Mouse (Mus musculus): ENCODE results near the gene Mettl2. TPM values are rescaled to one million over a fixed set of nuclear protein-coding genes. Genes with fewer than 3 reads are reported as not detected.
"Not testable (repeated sequence)": the region's sequence is repeated elsewhere in the genome, so short reads cannot be mapped to it uniquely, and the experiment has no call there.

Mettl2 gene
- polyA plus RNA-seq, 1 experiment from 2014 or later, result 34.2 TPM

GRCm38 (mm10) chr11:105140512-105140911, 14.3 kb downstream of the Mettl2 start:
- H3K4me2 ChIP-seq (ENCODE audit: low read depth, low read length); ATAC-seq; H3K4me1 ChIP-seq (ENCODE audit: control insufficient read depth, insufficient read depth, low read length); H3K9me3 ChIP-seq (ENCODE audit: control insufficient read depth, low read length); H3K9ac ChIP-seq (ENCODE audit: low read depth, low read length); H3K4me3 ChIP-seq (ENCODE audit: low read length); H3K27ac ChIP-seq (ENCODE audit: low read length); H3K27me3 ChIP-seq (replicated peaks; ENCODE audit: control insufficient read depth, insufficient read depth, low read length): not testable (repeated sequence)
- H3K36me3 ChIP-seq (ENCODE audit: control insufficient read depth, insufficient read depth, low read length), result peaks cover 23% of the 10 kb centered on the region
- 98% methylated on average over 7 of the region's 8 CpGs for WGBS

- Histone ChIP-seq H3K4me2 (ENCODE audit: low read depth, low read length) (no peak overlapping the region), H3K4me1 (ENCODE audit: control insufficient read depth, insufficient read depth, low read length) (no peaks in the 10 kb centered on the region), H3K4me3 (ENCODE audit: low read length) (no peak overlapping the region), H3K36me3 (ENCODE audit: control insufficient read depth, insufficient read depth, low read length) (peaks cover 18% of the 10 kb centered on the region), H3K27ac (ENCODE audit: low read length) (no peak overlapping the region), H3K9ac (ENCODE audit: low read depth, low read length) (no peak overlapping the region), H3K27me3 (replicated peaks; ENCODE audit: control insufficient read depth, insufficient read depth, low read length) (no peaks in the 10 kb centered on the region), H3K9me3 (ENCODE audit: control insufficient read depth, low read length) (no peaks in the 10 kb centered on the region)
- 95% methylated on average over 5 of the region's 5 CpGs for WGBS
- no peak for ATAC-seq
Observed at GRCm38 (mm10) chr11:105141115-105141514, 14.9 kb downstream of the Mettl2 start.

DNA sequence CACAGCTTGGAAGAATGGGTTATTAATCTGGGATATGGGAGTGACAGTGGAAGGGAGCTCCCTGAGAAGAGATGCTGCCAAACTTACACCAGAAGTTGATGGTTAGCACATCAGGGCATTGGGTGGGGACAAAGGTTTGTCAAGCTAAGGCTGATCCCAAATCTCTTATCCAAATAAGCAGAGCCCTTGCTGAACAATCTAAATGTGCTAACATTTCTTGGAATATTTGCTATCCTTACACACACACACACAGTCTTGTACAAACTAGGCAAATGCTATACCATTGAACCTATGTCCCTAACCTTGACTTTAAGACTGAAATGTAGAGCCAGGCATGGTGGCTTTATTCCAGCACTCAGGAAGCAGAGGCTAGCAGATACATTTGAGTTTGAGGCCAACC, 17.3 kb downstream of the Mettl2 start:
- H3K4me2 ChIP-seq (ENCODE audit: low read depth, low read length), result no peak overlapping the region
- no peaks in the 10 kb centered on the region for H3K9me3 ChIP-seq (ENCODE audit: control insufficient read depth, low read length)
- H3K27me3 ChIP-seq (replicated peaks; ENCODE audit: control insufficient read depth, insufficient read depth, low read length), result no peaks in the 10 kb centered on the region
- H3K9ac ChIP-seq (ENCODE audit: low read depth, low read length), result no peak overlapping the region
- peaks cover 5% of the 10 kb centered on the region; the same call in 1 of the 2 replicates for H3K36me3 ChIP-seq (ENCODE audit: control insufficient read depth, insufficient read depth, low read length)
- ATAC-seq, result no peak
- no peak overlapping the region for H3K4me3 ChIP-seq (ENCODE audit: low read length)
- no peak overlapping the region for H3K27ac ChIP-seq (ENCODE audit: low read length)
- H3K4me1 ChIP-seq (ENCODE audit: control insufficient read depth, insufficient read depth, low read length), result no peaks in the 10 kb centered on the region

DNA sequence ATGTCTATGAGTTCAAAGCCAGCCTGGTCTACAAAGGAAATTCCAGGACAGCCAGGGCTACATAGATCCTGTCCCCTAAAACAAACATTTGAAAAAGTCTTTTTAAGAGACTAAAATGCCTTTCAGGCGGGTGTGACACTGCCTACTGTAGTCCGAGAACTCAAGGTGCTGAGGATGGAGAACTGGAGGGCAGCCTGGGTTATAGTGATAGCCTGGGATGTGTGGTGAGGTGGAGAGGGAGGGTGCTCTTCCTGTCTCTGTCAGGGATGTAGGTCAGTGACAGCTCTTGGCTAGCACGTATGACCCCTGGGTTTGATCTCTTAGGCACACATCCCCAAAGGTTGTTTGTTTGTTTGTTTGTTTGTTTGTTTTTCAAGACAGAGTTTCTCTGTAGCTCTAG, 17.9 kb downstream of the Mettl2 start:
- Histone ChIP-seq H3K9me3 (ENCODE audit: control insufficient read depth, low read length) (no peaks in the 10 kb centered on the region), H3K4me1 (ENCODE audit: control insufficient read depth, insufficient read depth, low read length) (no peaks in the 10 kb centered on the region), H3K27me3 (replicated peaks; ENCODE audit: control insufficient read depth, insufficient read depth, low read length) (no peaks in the 10 kb centered on the region), H3K36me3 (ENCODE audit: control insufficient read depth, insufficient read depth, low read length) (peaks cover 5% of the 10 kb centered on the region; the same call in 1 of the 2 replicates), H3K27ac (ENCODE audit: low read length) (no peak overlapping the region), H3K4me3 (ENCODE audit: low read length) (no peak overlapping the region), H3K4me2 (ENCODE audit: low read depth, low read length) (no peak overlapping the region), H3K9ac (ENCODE audit: low read depth, low read length) (no peak overlapping the region)
- 87% methylated on average over 3 of the region's 3 CpGs for WGBS
- ATAC-seq, result no peak

- WGBS, result 71% methylated on average over 11 of the region's 11 CpGs
- no peak overlapping the region for H3K4me2 ChIP-seq (ENCODE audit: low read depth, low read length)
- H3K27ac ChIP-seq (ENCODE audit: low read length), result no peak overlapping the region
- no peaks in the 10 kb centered on the region for H3K4me1 ChIP-seq (ENCODE audit: control insufficient read depth, insufficient read depth, low read length)
- no peaks in the 10 kb centered on the region for H3K27me3 ChIP-seq (replicated peaks; ENCODE audit: control insufficient read depth, insufficient read depth, low read length)
- H3K36me3 ChIP-seq (ENCODE audit: control insufficient read depth, insufficient read depth, low read length), result peaks cover under 1% of the 10 kb centered on the region; the same call in 1 of the 2 replicates
- no peaks in the 10 kb centered on the region for H3K9me3 ChIP-seq (ENCODE audit: control insufficient read depth, low read length)
- no peak for ATAC-seq
- no peak overlapping the region for H3K9ac ChIP-seq (ENCODE audit: low read depth, low read length)
- H3K4me3 ChIP-seq (ENCODE audit: low read length), result no peak overlapping the region
Observed at GRCm38 (mm10) chr11:105144508-105145210, 18.4 kb downstream of the Mettl2 start.

DNA sequence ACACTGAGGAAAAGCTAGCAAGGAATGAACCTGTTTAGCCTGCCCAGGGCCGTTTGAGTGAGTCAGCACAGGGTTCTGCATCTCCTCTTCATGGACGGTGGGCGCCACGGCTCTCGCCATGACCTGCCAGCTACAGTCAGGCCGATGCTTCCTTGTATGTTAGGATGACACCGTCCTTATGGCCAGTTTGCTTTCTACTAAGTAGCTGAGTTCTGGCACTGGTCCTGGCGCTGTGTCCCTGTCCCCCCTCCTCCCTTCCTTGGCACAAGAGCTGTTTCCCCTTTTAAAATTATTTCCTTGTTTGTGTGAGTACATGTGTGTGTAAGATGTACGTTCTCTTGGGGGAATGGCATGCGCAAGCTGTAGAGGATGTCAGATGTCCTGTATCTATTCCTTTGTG, 19.0 kb downstream of the Mettl2 start:
- ATAC-seq, result no peak
- WGBS, result 82% methylated on average over 10 of the region's 10 CpGs
- no peaks in the 10 kb centered on the region for H3K27me3 ChIP-seq (replicated peaks; ENCODE audit: control insufficient read depth, insufficient read depth, low read length)
- H3K4me2 ChIP-seq (ENCODE audit: low read depth, low read length), result no peak overlapping the region
- H3K4me3 ChIP-seq (ENCODE audit: low read length), result no peak overlapping the region
- H3K4me1 ChIP-seq (ENCODE audit: control insufficient read depth, insufficient read depth, low read length), result no peaks in the 10 kb centered on the region
- no peak overlapping the region for H3K9ac ChIP-seq (ENCODE audit: low read depth, low read length)
- H3K27ac ChIP-seq (ENCODE audit: low read length), result no peak overlapping the region
- no peaks in the 10 kb centered on the region for H3K36me3 ChIP-seq (ENCODE audit: control insufficient read depth, insufficient read depth, low read length)
- no peaks in the 10 kb centered on the region for H3K9me3 ChIP-seq (ENCODE audit: control insufficient read depth, low read length)

DNA sequence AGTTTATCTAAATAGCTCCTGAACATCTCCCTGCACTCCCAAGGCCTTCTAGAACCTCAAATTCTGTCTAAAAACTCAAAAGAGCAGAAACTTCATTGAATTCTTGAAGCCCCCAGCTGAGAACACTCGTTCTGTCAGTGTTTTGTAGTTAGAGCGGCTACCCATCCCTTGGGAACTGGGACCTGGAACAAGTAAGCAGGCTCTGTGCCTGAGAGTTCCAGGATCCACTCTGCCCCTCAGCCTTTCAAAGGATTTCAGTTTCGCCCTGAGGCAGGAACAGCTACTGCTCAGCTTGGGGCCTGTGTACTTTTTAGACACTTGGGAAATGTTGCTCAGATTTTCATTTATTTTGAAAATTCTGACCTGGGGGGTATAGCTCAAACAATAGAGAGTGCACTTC, 20.4 kb downstream of the Mettl2 start, which contains the start of gene Gm10842:
TSS of gene Gm10842 (plus strand) at position 301 of the 400 bp plus-strand sequence.
- Histone ChIP-seq H3K4me1 (ENCODE audit: control insufficient read depth, insufficient read depth, low read length) (no peaks in the 10 kb centered on the region), H3K27me3 (replicated peaks; ENCODE audit: control insufficient read depth, insufficient read depth, low read length) (no peaks in the 10 kb centered on the region), H3K4me3 (ENCODE audit: low read length) (no peak within 1 kb of the TSS), H3K36me3 (ENCODE audit: control insufficient read depth, insufficient read depth, low read length) (no peaks in the 10 kb centered on the region), H3K27ac (ENCODE audit: low read length) (no peak within 1 kb of the TSS), H3K9me3 (ENCODE audit: control insufficient read depth, low read length) (no peaks in the 10 kb centered on the region), H3K9ac (ENCODE audit: low read depth, low read length) (no peak within 1 kb of the TSS), H3K4me2 (ENCODE audit: low read depth, low read length) (no peak within 1 kb of the TSS)
- WGBS, result 79% methylated on average over 3 of the region's 3 CpGs
- ATAC-seq, result no peak

GRCm38 (mm10) chr11:105149353-105149752, 23.1 kb downstream of the Mettl2 start:
- H3K27ac ChIP-seq (ENCODE audit: low read length), result no peak overlapping the region
- no peaks in the 10 kb centered on the region for H3K27me3 ChIP-seq (replicated peaks; ENCODE audit: control insufficient read depth, insufficient read depth, low read length)
- no peak for ATAC-seq
- no peak overlapping the region for H3K4me2 ChIP-seq (ENCODE audit: low read depth, low read length)
- 80% methylated on average over 3 of the region's 3 CpGs for WGBS
- no peak overlapping the region for H3K9ac ChIP-seq (ENCODE audit: low read depth, low read length)
- H3K36me3 ChIP-seq (ENCODE audit: control insufficient read depth, insufficient read depth, low read length), result no peaks in the 10 kb centered on the region
- H3K4me1 ChIP-seq (ENCODE audit: control insufficient read depth, insufficient read depth, low read length), result peaks cover 9% of the 10 kb centered on the region
- no peaks in the 10 kb centered on the region for H3K9me3 ChIP-seq (ENCODE audit: control insufficient read depth, low read length)
- no peak overlapping the region for H3K4me3 ChIP-seq (ENCODE audit: low read length)

- 100% methylated on average over 1 of the region's 1 CpGs for WGBS
- no peak for ATAC-seq
- peaks cover 9% of the 10 kb centered on the region for H3K4me1 ChIP-seq (ENCODE audit: control insufficient read depth, insufficient read depth, low read length)
- H3K9ac ChIP-seq (ENCODE audit: low read depth, low read length), result no peak overlapping the region
- no peak overlapping the region for H3K4me2 ChIP-seq (ENCODE audit: low read depth, low read length)
- no peaks in the 10 kb centered on the region for H3K36me3 ChIP-seq (ENCODE audit: control insufficient read depth, insufficient read depth, low read length)
- no peak overlapping the region for H3K4me3 ChIP-seq (ENCODE audit: low read length)
- no peaks in the 10 kb centered on the region for H3K9me3 ChIP-seq (ENCODE audit: control insufficient read depth, low read length)
- no peaks in the 10 kb centered on the region for H3K27me3 ChIP-seq (replicated peaks; ENCODE audit: control insufficient read depth, insufficient read depth, low read length)
- no peak overlapping the region for H3K27ac ChIP-seq (ENCODE audit: low read length)
Observed at GRCm38 (mm10) chr11:105149766-105150165, 23.5 kb downstream of the Mettl2 start.

- no peak overlapping the region for H3K4me2 ChIP-seq (ENCODE audit: low read depth, low read length)
- H3K9me3 ChIP-seq (ENCODE audit: control insufficient read depth, low read length), result no peaks in the 10 kb centered on the region
- H3K9ac ChIP-seq (ENCODE audit: low read depth, low read length), result no peak overlapping the region
- WGBS, result 56% methylated on average over 4 of the region's 4 CpGs
- H3K27ac ChIP-seq (ENCODE audit: low read length), result no peak overlapping the region
- no peak overlapping the region for H3K4me3 ChIP-seq (ENCODE audit: low read length)
- no peak for ATAC-seq
- no peaks in the 10 kb centered on the region for H3K36me3 ChIP-seq (ENCODE audit: control insufficient read depth, insufficient read depth, low read length)
- no peaks in the 10 kb centered on the region for H3K27me3 ChIP-seq (replicated peaks; ENCODE audit: control insufficient read depth, insufficient read depth, low read length)
- H3K4me1 ChIP-seq (ENCODE audit: control insufficient read depth, insufficient read depth, low read length), result peaks cover 9% of the 10 kb centered on the region
Observed at GRCm38 (mm10) chr11:105150691-105151090, 24.5 kb downstream of the Mettl2 start.
